Mouse (Mus musculus) CD4-positive helper T cell, adult 2 months (primary cell): Measurements from ENCODE around the gene Mpv17.

Source experiments
- DNase-seq: peaks from one replicate; pipeline ENCODE4 v3.0.0-alpha.2; 2012; ENCODE audit warnings: low read depth, missing footprints, low spot score

The Mpv17 gene

GRCm38 (mm10) chr5:31154152-31154553, at the start of gene Mpv17:
TSS of gene Mpv17 (minus strand) at chr5:31154251.
- DNase-seq = peak; percentile 82

DNA sequence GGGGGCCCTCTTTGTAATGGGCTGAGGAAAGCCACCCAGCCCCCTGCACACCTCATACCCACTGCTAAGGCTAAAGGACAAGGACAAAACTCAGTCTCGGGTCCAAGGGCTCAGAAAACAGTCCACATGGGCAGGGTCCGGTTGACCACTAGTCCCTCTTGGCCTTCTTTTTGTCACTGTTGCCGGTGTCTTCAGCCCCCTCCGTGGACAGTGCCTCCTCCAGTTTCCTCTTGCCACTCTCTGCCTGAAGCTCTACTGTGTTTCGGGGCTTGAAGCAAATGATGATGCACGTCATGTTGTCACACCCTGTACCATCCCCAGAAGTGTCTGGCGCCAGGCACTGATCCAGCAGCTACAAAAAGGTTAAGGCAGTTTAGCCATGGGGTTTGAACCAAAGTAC, 48.9 kb upstream of the Mpv17 start:
- no peak for DNase-seq

GRCm38 (mm10) chr5:31201742-31202590, 47.9 kb upstream of the Mpv17 start, which contains the start of gene Zfp513:
TSS of gene Zfp513 (minus strand) at chr5:31202303.
- DNase-seq = peak; percentile 99

GRCm38 (mm10) chr5:31201042-31201741, 47.1 kb upstream of the Mpv17 start:
- DNase-seq = peak; percentile 34

GRCm38 (mm10) chr5:31200327-31200768, 46.3 kb upstream of the Mpv17 start:
- DNase-seq = no peak

DNA sequence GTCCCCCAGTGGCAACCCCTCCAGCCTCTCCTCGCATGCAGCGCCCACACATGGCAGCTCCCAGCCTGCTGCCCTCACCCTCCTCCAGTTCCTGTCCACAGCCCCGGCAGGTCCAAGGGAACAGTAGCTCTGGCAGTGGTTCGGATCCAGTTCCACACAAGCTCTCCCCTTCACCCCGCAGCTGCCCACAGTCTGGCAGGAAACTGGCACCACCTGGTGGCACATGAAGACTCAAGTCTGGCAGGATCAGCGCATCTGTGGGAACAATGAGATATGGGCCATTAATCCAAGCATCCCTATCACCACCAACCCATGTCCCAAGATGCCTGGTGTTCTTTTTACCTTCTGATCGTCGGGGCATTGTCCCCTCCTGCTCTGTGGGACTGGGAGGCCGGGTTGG, 45.8 kb upstream of the Mpv17 start:
- no peak for DNase-seq

- no peak for DNase-seq
These were observed 45.4 kb upstream of the Mpv17 start for GRCm38 (mm10) chr5:31199321-31199892.

- DNase-seq = no peak
These were observed 44.7 kb upstream of the Mpv17 start for GRCm38 (mm10) chr5:31198616-31199320.

DNA sequence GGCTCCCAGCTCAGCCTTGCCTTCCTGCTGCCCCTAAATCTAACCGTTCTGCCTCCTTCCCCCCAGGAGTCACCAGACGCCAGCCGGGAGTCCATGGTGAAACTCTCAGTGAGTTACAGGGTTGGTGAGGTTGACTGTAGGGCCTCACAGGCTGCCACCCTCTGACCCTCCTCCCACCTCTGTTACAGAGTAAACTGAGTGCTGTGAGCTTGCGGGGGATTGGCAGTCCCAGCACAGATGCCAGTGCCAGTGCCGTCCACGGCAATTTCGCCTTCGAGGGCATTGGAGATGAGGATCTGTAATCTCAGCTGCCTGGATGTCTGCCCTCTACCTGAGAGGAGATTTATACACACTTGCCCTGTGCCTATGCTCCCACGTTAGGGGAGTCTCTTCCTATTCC, 44.1 kb upstream of the Mpv17 start:
- DNase-seq = no peak

DNA sequence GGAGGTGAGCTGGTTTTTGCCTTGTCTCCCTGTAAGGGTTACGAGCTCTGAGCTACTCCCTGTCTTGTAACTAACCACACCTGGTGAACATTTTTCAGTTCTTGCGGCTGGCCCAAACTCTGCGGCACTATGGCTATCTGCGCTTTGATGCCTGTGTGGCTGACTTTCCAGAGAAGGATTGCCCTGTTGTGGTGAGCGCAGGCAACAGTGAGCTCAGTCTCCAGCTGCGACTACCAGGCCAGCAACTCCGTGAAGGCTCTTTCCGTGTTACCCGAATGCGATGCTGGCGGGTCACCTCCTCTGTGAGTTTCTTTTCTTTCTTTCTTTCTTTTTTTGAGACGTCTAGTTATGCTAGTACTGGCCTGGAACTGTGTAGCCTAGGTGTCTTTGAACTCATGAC, 43.0 kb upstream of the Mpv17 start:
- no peak for DNase-seq

GRCm38 (mm10) chr5:31196207-31196606, 42.2 kb upstream of the Mpv17 start:
- DNase-seq = no peak

GRCm38 (mm10) chr5:31195671-31196070, 41.6 kb upstream of the Mpv17 start:
- DNase-seq = no peak

- DNase-seq = no peak
These were observed 40.7 kb upstream of the Mpv17 start for GRCm38 (mm10) chr5:31194486-31195485.

GRCm38 (mm10) chr5:31193631-31194281, 39.7 kb upstream of the Mpv17 start:
- no peak for DNase-seq

DNA sequence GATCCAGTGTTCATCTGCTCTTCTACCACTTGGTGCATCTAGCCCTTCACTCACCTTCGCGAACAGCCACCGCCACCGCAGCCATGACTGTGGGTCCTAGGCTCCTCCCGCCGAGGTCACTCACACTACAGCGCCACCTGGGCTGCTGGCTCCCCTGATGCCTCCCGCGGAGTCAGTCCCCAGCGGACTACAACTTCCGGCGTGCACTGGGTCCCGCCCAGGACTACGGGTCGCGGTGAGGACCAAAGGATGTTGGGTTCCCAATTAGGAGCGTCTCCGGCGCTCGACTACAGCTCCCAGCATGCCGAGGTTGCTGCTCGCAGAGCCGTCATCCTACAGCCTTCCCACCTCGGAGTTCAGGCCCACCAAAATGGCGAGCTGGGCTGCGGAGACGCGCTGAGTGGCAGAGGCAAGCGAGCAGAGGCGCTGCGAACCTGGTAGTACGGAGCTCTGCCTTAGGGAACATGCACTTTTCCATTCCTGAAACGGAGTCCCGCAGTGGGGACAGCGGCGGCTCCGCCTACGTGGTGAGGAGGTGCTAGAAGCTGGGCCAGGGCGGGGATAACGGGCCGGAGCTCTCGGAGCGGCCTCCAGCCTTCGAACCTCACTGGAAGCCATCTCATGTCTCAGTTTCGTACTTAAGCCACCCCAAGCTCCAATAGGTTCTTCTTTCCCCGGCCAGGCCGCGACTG, 39.0 kb upstream of the Mpv17 start, which contains the start of the genes Snx17 and Eif2b4:
Snx17 (plus strand) TSS at position 289 of the 692 bp plus-strand sequence.
Eif2b4 (minus strand) TSS at position 492 of the 692 bp plus-strand sequence.
- peak; percentile 99 for DNase-seq

GRCm38 (mm10) chr5:31192045-31192938, 38.2 kb upstream of the Mpv17 start:
- no peak for DNase-seq

DNA sequence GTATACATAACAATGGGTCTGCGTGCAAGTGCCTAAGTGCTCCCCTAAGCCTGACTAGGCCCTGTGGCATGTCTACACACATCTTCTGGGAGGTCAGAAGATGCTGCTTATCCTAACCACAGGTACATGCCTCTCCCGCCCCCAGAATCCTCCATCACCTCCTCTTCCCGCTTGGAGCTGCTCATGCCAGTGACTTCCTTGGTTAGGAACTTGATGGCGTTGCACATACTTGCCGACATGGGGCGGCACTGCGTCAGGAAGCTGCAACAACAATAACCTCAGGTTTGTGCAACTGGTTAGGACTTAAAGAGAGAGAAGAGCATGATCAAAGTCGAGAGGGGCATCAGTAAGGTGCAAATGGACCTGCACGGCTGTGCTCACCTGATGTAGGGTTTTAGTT, 36.1 kb upstream of the Mpv17 start:
- no peak for DNase-seq

DNA sequence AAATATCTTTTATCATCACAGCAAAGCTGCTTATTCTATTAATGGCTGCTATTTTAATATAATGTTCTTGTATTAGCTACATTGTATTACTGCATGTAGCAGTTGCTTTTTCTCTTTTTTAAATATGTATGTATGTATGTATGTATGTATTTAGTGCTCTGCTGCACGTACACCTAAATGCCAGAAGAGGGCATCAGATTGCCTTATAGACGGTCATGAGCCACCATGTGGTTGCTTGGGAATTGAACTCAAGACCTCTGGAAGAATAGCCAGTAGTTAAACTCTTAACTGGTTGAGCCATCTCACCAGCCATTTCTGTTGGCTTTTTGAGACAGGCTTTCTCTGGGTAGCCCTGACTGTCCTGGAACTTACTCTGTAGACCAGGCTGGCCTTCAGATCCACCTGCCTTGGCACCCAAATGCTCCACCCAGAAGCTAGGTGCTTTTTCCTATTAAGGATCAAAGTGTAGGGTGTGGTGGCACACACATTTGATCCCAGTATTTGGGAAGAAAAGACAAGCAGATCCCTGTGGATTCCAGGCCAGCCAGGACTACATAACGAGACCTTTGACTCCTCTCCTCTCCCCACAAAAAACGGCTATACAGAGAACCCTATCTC, 34.3 kb upstream of the Mpv17 start:
- peak; percentile 65 for DNase-seq
